Mouse (Mus musculus) lung, embryonic 14.5 days (tissue): Measurements from ENCODE around the gene Uck1. TPM values are rescaled to one million over a fixed set of nuclear protein-coding genes. Genes with fewer than 3 reads are reported as not detected.

Experiments
- ATAC-seq: fragments of 200-750 bp; cut with Nextera tagmentation; 2 replicates; pipeline ENCODE4 v1.8.0; 2017; ENCODE audit warnings: mild to moderate bottlenecking, moderate TSS enrichment, moderate library complexity; ENCODE audit not compliant: insufficient read depth
- DNase-seq: peaks from one replicate; pipeline ENCODE4 v3.0.0-alpha.2; 2015
- H3K27ac ChIP-seq: fragments of 300-500 bp; sonication (generic); 2 replicates; pipeline ENCODE4 v1.5.1; 2014; ENCODE audit warnings: low read depth, mild to moderate bottlenecking, moderate library complexity
- H3K27me3 ChIP-seq: fragments of 300-500 bp; sonication (generic); 2 replicates; pipeline ENCODE4 v1.6.1; 2014; ENCODE audit warnings: low read length, control low read depth; ENCODE audit not compliant: insufficient read depth
- H3K36me3 ChIP-seq: fragments of 300-500 bp; sonication (generic); 2 replicates; pipeline ENCODE4 v1.6.1; 2014; ENCODE audit warnings: control low read depth; ENCODE audit not compliant: insufficient read depth
- H3K4me1 ChIP-seq: fragments of 300-500 bp; sonication (generic); 2 replicates; pipeline ENCODE4 v1.6.1; 2014; ENCODE audit warnings: antibody characterized with exemption, control low read depth; ENCODE audit not compliant: insufficient read depth
- H3K4me2 ChIP-seq: fragments of 300-500 bp; sonication (generic); 2 replicates; pipeline ENCODE4 v1.6.1; 2014; ENCODE audit warnings: mild to moderate bottlenecking
- H3K4me3 ChIP-seq: fragments of 300-500 bp; sonication (generic); 2 replicates; pipeline ENCODE4 v1.5.1; 2014; ENCODE audit warnings: low read depth, low read length
- H3K9ac ChIP-seq: fragments of 300-500 bp; sonication (generic); 2 replicates; pipeline ENCODE4 v1.6.1; 2014
- H3K9me3 ChIP-seq: fragments of 300-500 bp; sonication (generic); 2 replicates; pipeline ENCODE4 v1.6.1; 2016; ENCODE audit warnings: low read depth, low read length, control low read depth
- CTCF ChIP-seq: IDR thresholded peaks from 2 replicates; pipeline ENCODE4 v1.5.1; 2016; ENCODE audit warnings: antibody characterized with exemption, low read depth
- WGBS: fragments of 180-500 bp; shearing (Covaris S2); extraction: QIAGEN DNeasy Blood & Tissue Kit; methylation state at CpG from one replicate; pipeline ENCODE4 v1.1.7; 2014; 5-methylcytosine and 5-hydroxymethylcytosine counted together
- polyA plus RNA-seq: library from polyadenylated mRNA; unstranded; fragments of >200 nt; fragmentation: Nextera tagmentation; extraction: Ambion mirVana; gene quantifications from 2 replicates; pipeline ENCODE4 v1.2.1, GENCODE M21; 2014

Uck1 gene
- polyA plus RNA-seq, 1 experiment from 2014 or later: 63.6 TPM

DNA sequence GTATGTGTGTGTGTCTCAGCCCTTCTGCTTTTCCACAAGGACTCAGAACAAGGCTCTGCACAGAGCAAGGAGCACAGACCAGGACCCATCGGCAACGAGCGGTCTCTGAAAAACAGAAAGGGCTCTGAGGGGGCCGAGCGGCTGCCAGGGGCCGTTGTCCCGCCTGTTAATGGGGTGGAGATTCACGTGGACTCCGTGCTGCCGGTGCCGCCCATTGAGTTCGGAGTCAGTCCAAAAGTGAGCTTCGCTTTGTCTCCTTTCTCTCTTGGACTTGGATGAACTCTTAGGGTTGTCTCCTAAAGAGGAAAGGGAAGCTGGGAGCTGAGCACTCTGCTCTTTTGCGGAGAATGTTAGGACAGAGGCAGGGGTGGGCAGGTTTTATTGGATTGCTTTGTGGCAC, 40.5 kb downstream of the Uck1 start:
- DNase-seq: no peak
- Histone ChIP-seq H3K27ac (no peak overlapping the region), H3K36me3 (peaks cover 100% of the 10 kb centered on the region), H3K9me3 (no peaks in the 10 kb centered on the region), H3K27me3 (no peaks in the 10 kb centered on the region), H3K4me3 (no peak overlapping the region), H3K4me1 (no peaks in the 10 kb centered on the region), H3K4me2 (no peak overlapping the region), H3K9ac (no peak overlapping the region)
- TF ChIP-seq CTCF: no peak
- no peak for ATAC-seq
- 92% methylated on average over 14 of the region's 14 CpGs for WGBS

DNA sequence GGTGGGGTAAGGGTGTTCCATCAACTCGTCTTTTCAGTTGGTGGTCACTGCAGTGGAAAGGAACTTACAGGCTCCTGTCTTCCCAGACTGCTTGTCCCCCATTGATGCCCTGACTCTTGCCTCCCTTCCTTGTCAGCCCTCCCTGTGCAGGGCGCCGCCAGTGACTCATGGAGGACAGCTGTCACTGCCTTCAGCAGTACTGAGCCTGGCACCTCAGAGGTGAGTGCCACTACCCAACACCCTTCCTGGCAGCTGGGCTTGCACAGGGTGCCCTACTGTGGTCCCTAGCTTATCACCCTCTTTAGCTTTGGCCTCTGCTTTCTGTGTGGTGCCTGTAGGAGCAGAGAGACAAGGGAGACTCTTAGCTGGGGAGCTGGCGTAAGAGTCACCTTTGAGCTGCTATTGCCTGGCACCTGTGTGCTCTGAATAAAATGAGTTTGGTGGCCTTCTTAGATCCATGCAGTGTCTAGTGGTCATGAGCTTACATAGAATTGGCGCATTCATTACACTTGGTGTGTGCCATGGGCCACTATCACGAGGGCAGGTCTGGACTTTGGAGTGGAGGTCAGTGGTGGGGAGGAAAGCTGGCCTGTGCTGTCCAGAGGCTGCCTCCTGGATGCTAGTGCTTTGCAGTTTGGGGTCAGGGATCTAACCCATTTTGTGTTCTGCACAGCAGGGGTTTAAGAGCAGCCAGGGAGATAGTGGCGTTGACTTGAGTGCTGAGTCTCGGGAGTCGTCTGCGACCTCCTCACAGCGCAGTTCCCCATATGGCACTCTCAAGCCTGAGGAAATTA, 41.2 kb downstream of the Uck1 start:
- Histone ChIP-seq H3K4me2 (no peak overlapping the region), H3K27ac (no peak overlapping the region), H3K27me3 (no peaks in the 10 kb centered on the region), H3K36me3 (peaks cover 100% of the 10 kb centered on the region), H3K4me1 (no peaks in the 10 kb centered on the region), H3K9ac (no peak overlapping the region), H3K9me3 (no peaks in the 10 kb centered on the region), H3K4me3 (no peak overlapping the region)
- DNase-seq (no peak), ATAC-seq (no peak)
- WGBS: 85% methylated on average over 11 of the region's 11 CpGs
- no peak for TF ChIP-seq CTCF

DNA sequence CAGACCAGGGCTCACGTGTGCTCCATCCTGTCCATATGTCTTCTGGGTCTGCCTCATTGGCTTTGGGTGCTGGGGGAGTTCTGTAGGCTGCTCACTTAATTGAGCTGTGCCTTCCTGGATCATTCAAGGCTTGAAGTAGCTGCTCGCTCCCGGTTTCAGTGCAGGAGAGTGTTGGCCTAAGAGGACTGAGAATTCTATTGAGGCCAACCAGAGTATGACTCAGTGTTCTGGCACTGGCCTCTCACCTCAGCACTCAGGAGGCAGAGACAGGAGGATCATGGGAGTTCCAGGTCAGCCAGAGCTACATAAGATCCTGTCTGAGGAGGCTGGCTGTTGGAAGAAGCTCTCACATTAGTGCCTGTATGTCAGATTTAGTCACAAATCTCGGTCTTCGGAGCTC, 41.8 kb downstream of the Uck1 start:
- Histone ChIP-seq H3K27me3 (no peaks in the 10 kb centered on the region), H3K27ac (no peak overlapping the region), H3K9me3 (no peaks in the 10 kb centered on the region), H3K36me3 (peaks cover 100% of the 10 kb centered on the region), H3K9ac (no peak overlapping the region), H3K4me3 (no peak overlapping the region), H3K4me1 (no peaks in the 10 kb centered on the region), H3K4me2 (no peak overlapping the region)
- DNase-seq (no peak), ATAC-seq (no peak)
- WGBS: 92% methylated on average over 5 of the region's 5 CpGs
- TF ChIP-seq CTCF: no peak

DNA sequence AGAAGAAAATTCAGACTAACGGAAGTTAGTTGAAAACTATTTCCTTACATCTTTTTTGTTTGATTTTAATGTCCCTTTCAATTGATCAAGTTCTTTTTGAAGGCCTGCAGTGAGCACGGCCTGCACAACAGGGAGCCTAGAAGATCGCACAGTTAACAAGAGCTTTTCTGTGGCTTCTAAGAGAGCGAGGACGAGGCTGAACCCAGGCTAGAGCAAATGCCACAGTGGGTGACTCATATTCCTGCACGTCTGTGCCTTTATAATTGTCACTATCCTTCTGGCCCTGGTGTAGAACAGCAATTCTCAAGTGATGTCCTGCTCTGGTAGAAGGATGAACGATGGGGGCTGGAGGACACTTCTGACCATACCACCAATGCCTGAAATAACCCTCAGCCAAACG, 42.3 kb downstream of the Uck1 start:
- Histone ChIP-seq H3K4me2 (no peak overlapping the region), H3K4me3 (no peak overlapping the region), H3K4me1 (no peaks in the 10 kb centered on the region), H3K27me3 (no peaks in the 10 kb centered on the region), H3K36me3 (peaks cover 100% of the 10 kb centered on the region), H3K9me3 (no peaks in the 10 kb centered on the region), H3K27ac (no peak overlapping the region), H3K9ac (no peak overlapping the region)
- no peak for DNase-seq
- 89% methylated on average over 8 of the region's 8 CpGs for WGBS
- ATAC-seq: no peak
- no peak for TF ChIP-seq CTCF

DNA sequence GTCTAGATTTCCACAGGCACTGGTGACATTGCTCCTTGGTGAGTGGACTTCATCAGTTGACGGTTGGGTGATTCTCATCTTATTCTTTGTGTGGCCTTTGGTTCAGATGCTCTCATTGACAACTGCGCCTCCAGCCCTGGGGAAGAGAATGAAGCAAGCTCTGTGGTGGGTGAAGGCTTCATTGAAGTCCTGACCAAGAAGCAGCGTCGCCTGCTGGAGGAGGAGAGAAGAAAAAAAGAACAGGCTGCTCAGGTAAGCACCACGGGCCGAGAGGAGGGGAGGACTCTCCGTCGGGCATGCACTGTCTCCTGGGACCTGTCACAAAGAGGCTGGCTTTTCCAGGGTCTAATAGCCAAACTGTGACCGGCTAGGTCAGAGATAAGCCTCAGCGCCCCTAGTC, 43.5 kb downstream of the Uck1 start:
- DNase-seq: no peak
- peaks cover 100% of the 10 kb centered on the region for H3K36me3 ChIP-seq
- H3K27ac ChIP-seq: no peak overlapping the region
- ATAC-seq: no peak
- no peak overlapping the region for H3K9ac ChIP-seq
- TF ChIP-seq CTCF: no peak
- H3K27me3 ChIP-seq: no peaks in the 10 kb centered on the region
- no peak overlapping the region for H3K4me3 ChIP-seq
- no peaks in the 10 kb centered on the region for H3K9me3 ChIP-seq
- 90% methylated on average over 10 of the region's 10 CpGs for WGBS
- no peaks in the 10 kb centered on the region for H3K4me1 ChIP-seq
- no peak overlapping the region for H3K4me2 ChIP-seq

DNA sequence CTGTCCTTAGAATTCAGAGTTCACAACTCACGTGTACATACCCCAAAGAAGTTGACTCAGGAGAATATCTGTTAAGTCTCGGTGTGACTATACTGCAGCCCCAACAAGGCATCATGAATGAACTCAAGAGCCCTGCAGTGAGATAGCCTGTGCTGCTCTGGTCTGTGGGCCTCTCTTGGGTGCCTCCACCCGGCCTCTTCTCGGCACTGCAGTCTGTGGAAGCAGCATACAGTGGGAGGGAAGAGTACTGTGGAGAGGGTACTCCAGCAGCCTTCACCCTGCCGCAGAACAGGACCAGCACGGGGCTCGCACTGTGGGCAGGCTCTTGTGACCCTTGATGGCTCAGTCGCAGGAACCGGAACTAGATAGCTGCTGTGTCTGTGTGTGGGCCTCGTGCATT, 44.4 kb downstream of the Uck1 start:
- no peak overlapping the region for H3K9ac ChIP-seq
- no peaks in the 10 kb centered on the region for H3K4me1 ChIP-seq
- no peaks in the 10 kb centered on the region for H3K27me3 ChIP-seq
- H3K4me3 ChIP-seq: no peak overlapping the region
- no peak for DNase-seq
- no peaks in the 10 kb centered on the region for H3K9me3 ChIP-seq
- TF ChIP-seq CTCF: no peak
- H3K4me2 ChIP-seq: no peak overlapping the region
- no peak for ATAC-seq
- WGBS: 88% methylated on average over 10 of the region's 10 CpGs
- H3K36me3 ChIP-seq: peaks cover 100% of the 10 kb centered on the region
- no peak overlapping the region for H3K27ac ChIP-seq

DNA sequence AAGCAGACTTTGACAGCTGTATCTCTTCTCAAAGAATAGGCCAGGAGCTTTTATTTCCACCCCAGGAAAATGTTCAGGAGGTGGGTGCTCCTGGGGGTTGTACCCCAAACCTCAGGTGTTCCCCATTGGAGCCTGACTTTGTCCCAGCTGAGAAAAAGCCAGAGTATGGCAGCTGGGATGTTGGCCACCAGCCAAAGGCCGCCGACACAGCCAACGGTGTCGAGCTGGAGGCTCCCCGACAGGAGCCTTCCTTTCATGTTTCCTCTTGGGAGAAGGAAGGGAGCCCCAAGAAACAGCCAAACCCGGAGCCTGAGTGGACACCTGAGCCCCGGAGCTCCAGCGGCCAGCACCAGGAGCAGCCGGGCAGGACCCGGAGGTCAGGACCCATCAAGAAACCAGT, 47.0 kb downstream of the Uck1 start:
- H3K4me1 ChIP-seq: no peaks in the 10 kb centered on the region
- H3K36me3 ChIP-seq: peaks cover 100% of the 10 kb centered on the region
- H3K4me3 ChIP-seq: no peak overlapping the region
- no peaks in the 10 kb centered on the region for H3K9me3 ChIP-seq
- H3K4me2 ChIP-seq: no peak overlapping the region
- TF ChIP-seq CTCF: no peak
- DNase-seq (peak; percentile 48), ATAC-seq (no peak)
- no peak overlapping the region for H3K27ac ChIP-seq
- no peaks in the 10 kb centered on the region for H3K27me3 ChIP-seq
- H3K9ac ChIP-seq: no peak overlapping the region
- 56% methylated on average over 10 of the region's 10 CpGs for WGBS
